ENCODE assay signal across 25 mouse cellular contexts in the genomic region with DNA sequence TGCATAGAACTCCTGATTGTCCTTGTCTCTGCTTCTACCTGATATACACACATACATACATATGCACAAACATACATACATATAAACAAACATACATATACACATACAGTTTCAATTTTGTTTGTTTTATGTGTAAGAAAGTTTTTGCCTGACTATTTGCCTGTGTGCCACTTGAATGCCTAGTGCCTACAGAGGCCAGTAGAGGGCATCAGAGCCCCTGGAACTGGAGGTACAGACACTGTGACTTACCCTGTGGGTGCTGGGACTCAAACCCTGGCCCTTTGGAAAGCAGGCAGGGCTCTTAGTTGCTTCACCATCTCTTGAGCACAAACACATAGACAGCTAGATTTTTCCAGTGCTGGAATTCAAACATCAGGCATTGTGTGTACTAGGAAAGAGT. TPM values are rescaled to one million over a fixed set of nuclear protein-coding genes. Genes with fewer than 3 reads are reported as not detected.
DNase-seq lines count a peak whose midpoint lies in the region; ATAC-seq and TF ChIP-seq lines count a peak whose summit lies in the region.
"Had no signal": no experiment of that assay in that cellular context is flagged by ENCODE, and none has a peak within 500 bp of the region (broad histone marks: within the 10 kb centered on the region; RNA-seq: fewer than 3 reads in every experiment).

No protein-coding gene starts in this region.

- no peaks in the 10 kb centered on the region for H3K9me3 ChIP-seq in lung, postnatal 0 days (ENCODE audit: low read length)
- peaks cover 6% of the 10 kb centered on the region; the same call in 1 of the 2 replicates for H3K9me3 ChIP-seq in heart, embryonic 10.5 days
- H3K9me3 ChIP-seq: stomach, embryonic 15.5 days had no signal

- TF ChIP-seq EP300 in lung, postnatal 0 days (IDR thresholded peaks at IDR 0.05), result no peak

- no peaks in the 10 kb centered on the region for H3K36me3 ChIP-seq in lung, postnatal 0 days (ENCODE audit: insufficient read depth, low read length)
- H3K36me3 ChIP-seq in heart, embryonic 10.5 days, result peaks cover 3% of the 10 kb centered on the region; the same call in 1 of the 2 replicates
- H3K36me3 ChIP-seq: G1E; hindbrain, embryonic 10.5 days; limb, embryonic 13.5 days; lung, embryonic 15.5 days had no signal

- ATAC-seq in lung, postnatal 0 days, result no peak
- ATAC-seq: activated CD4-positive, CD25-positive, alpha-beta regulatory T cell, adult 4 months; hindbrain, embryonic 16.5 days; Patski had no signal

- no peak overlapping the region for H3K4me3 ChIP-seq in gastrocnemius, adult 2 months
- no peak overlapping the region for H3K4me3 ChIP-seq in left cerebral cortex, adult 2 months
- H3K4me3 ChIP-seq in lung, postnatal 0 days (ENCODE audit: low read depth, low read length), result no peak overlapping the region
- H3K4me3 ChIP-seq in heart, embryonic 10.5 days, result no peak overlapping the region
- H3K4me3 ChIP-seq: hindbrain, embryonic 10.5 days; limb, embryonic 13.5 days; lung, embryonic 15.5 days; stomach, embryonic 15.5 days had no signal

- TF ChIP-seq CTCF in gastrocnemius, adult 2 months (IDR thresholded peaks at IDR 0.05), result peak; percentile 20
- peak; percentile 9; the same call in 1 of the 2 replicates for TF ChIP-seq CTCF in left cerebral cortex, adult 2 months (IDR thresholded peaks at IDR 0.05)
- TF ChIP-seq CTCF in lung, postnatal 0 days (IDR thresholded peaks at IDR 0.05), result peak; percentile 53

- no peak overlapping the region for H3K27ac ChIP-seq in gastrocnemius, adult 2 months
- no peak overlapping the region for H3K27ac ChIP-seq in left cerebral cortex, adult 2 months
- 0 out of 2 replicates have a peak overlapping the region, but pooled peaks have one; percentile 51 for H3K27ac ChIP-seq in lung, postnatal 0 days (ENCODE audit: low read length)
- no peak overlapping the region for H3K27ac ChIP-seq in heart, embryonic 10.5 days
- H3K27ac ChIP-seq: hindbrain, embryonic 10.5 days; limb, embryonic 13.5 days; lung, embryonic 15.5 days; stomach, embryonic 15.5 days had no signal

- no peaks in the 10 kb centered on the region for H3K27me3 ChIP-seq in lung, postnatal 0 days (replicated peaks; ENCODE audit: insufficient read depth, low read length)
- H3K27me3 ChIP-seq in heart, embryonic 10.5 days (ENCODE audit: insufficient read depth, poor library complexity, severe bottlenecking), result no peaks in the 10 kb centered on the region
- H3K27me3 ChIP-seq: limb, embryonic 13.5 days; lung, embryonic 15.5 days; Patski; stomach, embryonic 15.5 days had no signal

- no peaks in the 10 kb centered on the region for H3K4me1 ChIP-seq in lung, postnatal 0 days (ENCODE audit: insufficient read depth, low read depth, low read length)
- peaks cover 10% of the 10 kb centered on the region; the same call in 1 of the 2 replicates for H3K4me1 ChIP-seq in heart, embryonic 10.5 days

- no peak for DNase-seq in gastrocnemius, adult 2 months
- no peak for DNase-seq in gastrocnemius, postnatal 10 days
- no peak for DNase-seq in left cerebral cortex, adult 2 months (ENCODE audit: extremely low spot score in 1 of 2, low spot score in 2 of 2)
- no peak for DNase-seq in left cerebral cortex, postnatal 25 days (ENCODE audit: low spot score in 2 of 2)
- DNase-seq in lung, postnatal 0 days (ENCODE audit: low spot score), result no peak
- DNase-seq in lung, postnatal 4 days, result no peak
- no peak for DNase-seq in heart, embryonic 10.5 days (ENCODE audit: low spot score)
- DNase-seq: adrenal gland, adult 8-10 months; cerebellum, adult 18-20 months; cerebellum, postnatal 14 days; kidney, adult 11 months; kidney, postnatal 10 days; layer of hippocampus, postnatal 36 days; thymus, adult 18-20 months; thymus, postnatal 36 days had no signal

- intact Hi-C loops in gastrocnemius, adult 2 months (cut with DNase I), result loop anchor here (10.0 kb wide), 1 partner anchor 103 kb away; no protein-coding TSS in a partner anchor
- intact Hi-C loops in left cerebral cortex, adult 2 months (cut with DNase I), result no loop called here
- intact Hi-C loops in left cerebral cortex, postnatal 25 days (cut with DNase I), result no loop called here

- no peak overlapping the region for H3K9ac ChIP-seq in lung, postnatal 0 days (replicated peaks; ENCODE audit: low read depth)
- H3K9ac ChIP-seq: limb, embryonic 13.5 days; lung, embryonic 15.5 days; stomach, embryonic 15.5 days had no signal

- no peak overlapping the region for H3K4me2 ChIP-seq in lung, postnatal 0 days (replicated peaks; ENCODE audit: low read depth, low read length)
- H3K4me2 ChIP-seq: heart, embryonic 11.5 days; limb, embryonic 13.5 days; lung, embryonic 15.5 days; midbrain, embryonic 11.5 days; stomach, embryonic 15.5 days had no signal

RNA-seq across cellular contexts. Expression of a gene that starts 3.7 kb away (rescaled TPM):
- total RNA-seq in gastrocnemius, adult 2 months (2021), result 1 to 10 TPM; 4.2 to 4.5 TPM
- 1 to 10 TPM; 7.1 to 9.8 TPM for total RNA-seq in gastrocnemius, postnatal 10 days (2021)
- 10 to 100 TPM; 87.5 to 94.2 TPM for total RNA-seq in left cerebral cortex, adult 2 months (2021)
- 10 to 100 TPM; 86.5 to 88.3 TPM for total RNA-seq in left cerebral cortex, postnatal 25 days (2021)
- 10.7 and 12.9 TPM in 2 replicates for polyA plus RNA-seq in lung, postnatal 0 days (2015; fragmentation: Nextera tagmentation; extraction: Ambion mirVana)
- polyA plus RNA-seq in heart, embryonic 10.5 days (2016; fragmentation: Nextera tagmentation; extraction: Ambion mirVana), result 10.0 and 10.5 TPM in 2 replicates

Comparison
In these comparisons a context has a peak if more than half of its experiments do, and no peak if none do; other contexts are left out.
1. RNA of a gene that starts 3.7 kb away (total RNA-seq): 87.5 to 94.2 TPM in left cerebral cortex, adult 2 months and 86.5 to 88.3 TPM in left cerebral cortex, postnatal 25 days; 7.1 to 9.8 TPM in gastrocnemius, postnatal 10 days and 4.2 to 4.5 TPM in gastrocnemius, adult 2 months; every median in the first group is over 4 times any median in the second.
2. Peak in every context shown above with its lines, with median percentiles within 50 percentile points of each other: CTCF ChIP-seq.